Mouse (Mus musculus) lung, adult 10 weeks (tissue): ENCODE measurements around the gene Alox15. TPM values are rescaled to one million over a fixed set of nuclear protein-coding genes. Genes with fewer than 3 reads are reported as not detected.

ENCODE experiments used
- polyA plus RNA-seq: library from polyadenylated mRNA; stranded (reverse); fragments of 350-450 nt; fragmentation: Illumina TruSeq; extraction: RNeasy Lipid Tissue Mini Kit (QIAGEN cat#74804); gene quantifications from one replicate; pipeline ENCODE4 v1.2.3, GENCODE M21; 2014; ENCODE audit warnings: low read depth, low replicate concordance; ENCODE audit not compliant: insufficient read depth

Gene Alox15
- 3.7 TPM for polyA plus RNA-seq

DNA sequence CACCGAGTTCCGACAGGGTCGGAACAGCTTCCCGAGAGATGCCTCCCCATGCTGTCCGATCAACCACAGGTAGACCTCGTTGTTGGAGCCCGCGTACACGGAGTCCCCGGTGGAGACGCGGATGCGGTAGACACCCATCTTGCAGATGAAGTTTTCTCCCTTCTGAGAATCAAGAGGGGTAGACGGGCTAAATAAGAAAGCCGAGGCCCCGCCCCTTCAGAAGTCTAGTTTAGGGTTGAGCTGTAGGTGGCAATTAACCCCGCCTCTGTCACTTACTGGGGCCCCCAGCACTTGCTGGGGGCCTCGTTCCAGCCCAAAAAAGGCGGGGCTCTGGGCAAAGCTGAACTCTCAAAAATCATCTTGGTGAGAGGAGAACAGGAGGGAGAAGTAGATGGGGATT lies at the start of gene Alox15:
Alox15 (minus strand) TSS at position 164 of the 400 bp plus-strand sequence.

DNA sequence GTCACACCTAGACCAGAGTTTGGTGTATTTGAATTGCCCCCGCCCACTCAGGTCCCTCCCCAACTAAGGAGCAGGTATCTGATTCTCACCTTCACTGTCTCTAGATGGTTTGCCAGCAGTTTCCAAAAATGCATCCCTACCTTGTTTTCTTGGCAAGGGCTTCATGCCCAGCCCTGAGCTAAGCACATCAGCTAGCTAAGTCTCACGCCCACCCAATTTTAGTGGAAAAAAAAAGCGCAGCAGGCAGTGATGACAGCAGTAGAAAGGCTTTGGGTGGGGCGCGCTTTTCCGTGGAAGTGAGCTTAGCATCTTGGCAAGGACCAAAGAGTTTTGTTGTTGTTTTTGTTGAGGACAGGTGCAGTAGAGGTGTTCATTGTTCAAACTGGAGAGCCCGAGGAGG lies 29.3 kb downstream of the Alox15 start, which contains the start of gene Alox12e:
Alox12e (minus strand) TSS at position 101 of the 400 bp plus-strand sequence.

Other genes starting within 250 kb of the Alox15 start
- gene Mgl2, start 221.7 kb downstream of the Alox15 start, polyA plus RNA-seq = 26.9 TPM
- gene Clec10a, start 195.8 kb downstream of the Alox15 start, polyA plus RNA-seq = 14.5 TPM
- gene Slc16a11, start 139.3 kb downstream of the Alox15 start, polyA plus RNA-seq = 54.5 TPM
- 4.1 TPM for gene Slc16a13, start 131.0 kb downstream of the Alox15 start, polyA plus RNA-seq
- gene Bcl6b, start 122.2 kb downstream of the Alox15 start, polyA plus RNA-seq = 15.8 TPM
- gene 0610010K14Rik, start 114.1 kb downstream of the Alox15 start, polyA plus RNA-seq = 69.1 TPM
- gene Gm21988, start 112.2 kb downstream of the Alox15 start, polyA plus RNA-seq = 8.1 TPM
- gene Rnasek, start 112.2 kb downstream of the Alox15 start, polyA plus RNA-seq = 203 TPM
- gene Alox12, start 96.7 kb downstream of the Alox15 start, polyA plus RNA-seq = 2.8 TPM
- not detected for gene Alox12e, start 29.4 kb downstream of the Alox15 start, polyA plus RNA-seq
- gene Pelp1, start 58.0 kb upstream of the Alox15 start, polyA plus RNA-seq = 9.8 TPM
- 37.6 TPM for gene Arrb2, start 80.6 kb upstream of the Alox15 start, polyA plus RNA-seq
- gene Med11, start 99.9 kb upstream of the Alox15 start, polyA plus RNA-seq = 52.9 TPM
- gene Zmynd15, start 107.4 kb upstream of the Alox15 start, polyA plus RNA-seq = 3.2 TPM
- 59.8 TPM for gene Cxcl16, start 108.0 kb upstream of the Alox15 start, polyA plus RNA-seq
- gene Tm4sf5, start 153.2 kb upstream of the Alox15 start, polyA plus RNA-seq = 0.25 TPM
- 0.55 TPM for gene Vmo1, start 162.6 kb upstream of the Alox15 start, polyA plus RNA-seq
- not detected for gene Gltpd2, start 167.2 kb upstream of the Alox15 start, polyA plus RNA-seq
- gene Psmb6, start 173.3 kb upstream of the Alox15 start, polyA plus RNA-seq = 296 TPM
- not detected for gene Gm40193, start 180.9 kb upstream of the Alox15 start, polyA plus RNA-seq
- 9.6 TPM for gene Pld2, start 188.0 kb upstream of the Alox15 start, polyA plus RNA-seq
- 24.0 TPM for gene Mink1, start 210.8 kb upstream of the Alox15 start, polyA plus RNA-seq